Mouse (Mus musculus): ENCODE results near the gene Prrc2b. TPM values are rescaled to one million over a fixed set of nuclear protein-coding genes. Genes with fewer than 3 reads are reported as not detected.

Gene Prrc2b
- polyA plus RNA-seq, 1 experiment from 2014 or later: 61.6 TPM

DNA sequence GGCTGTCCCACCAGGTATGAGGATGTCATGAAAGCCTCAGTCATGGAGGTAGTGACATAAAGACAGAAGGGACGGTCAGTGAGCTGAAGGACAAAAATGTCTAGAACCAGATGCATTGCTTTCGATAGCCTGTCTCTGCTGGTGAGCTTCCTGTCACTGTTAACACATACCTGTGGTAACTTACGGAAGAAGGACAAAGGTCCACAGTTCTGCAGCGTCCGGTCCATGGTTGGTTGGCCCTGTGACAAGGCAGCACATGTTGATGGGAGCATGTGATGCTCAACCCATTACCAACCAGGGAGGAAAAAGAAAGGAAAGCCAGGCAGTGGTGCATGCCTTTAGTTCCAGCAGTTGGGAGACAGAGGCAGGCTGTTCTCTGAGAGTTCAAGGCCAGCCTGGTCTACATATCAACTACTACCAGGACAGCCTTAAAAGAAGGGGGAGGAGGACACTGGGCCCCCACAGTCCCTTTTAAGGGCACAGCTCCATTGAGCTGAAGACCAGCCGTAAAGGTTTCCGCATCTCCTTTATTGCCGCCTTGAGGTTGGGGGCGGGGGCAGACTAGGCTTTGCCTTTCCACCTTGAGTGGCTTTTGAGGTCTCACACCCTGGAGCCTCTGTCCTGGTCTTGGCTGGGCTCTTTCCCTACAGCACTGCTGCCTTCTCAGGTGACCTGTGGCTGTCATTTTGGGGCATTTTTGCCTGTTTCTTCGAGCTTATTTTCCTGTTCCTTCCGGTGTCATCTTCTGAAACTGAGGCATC lies 14.3 kb downstream of the Prrc2b start:
- WGBS: 73% methylated on average over 11 of the region's 11 CpGs
- H3K27ac ChIP-seq (replicated peaks): peak overlapping the region; percentile 49; the same call in 1 of the 2 replicates
- no peak for ATAC-seq (ENCODE audit: low read depth)

DNA sequence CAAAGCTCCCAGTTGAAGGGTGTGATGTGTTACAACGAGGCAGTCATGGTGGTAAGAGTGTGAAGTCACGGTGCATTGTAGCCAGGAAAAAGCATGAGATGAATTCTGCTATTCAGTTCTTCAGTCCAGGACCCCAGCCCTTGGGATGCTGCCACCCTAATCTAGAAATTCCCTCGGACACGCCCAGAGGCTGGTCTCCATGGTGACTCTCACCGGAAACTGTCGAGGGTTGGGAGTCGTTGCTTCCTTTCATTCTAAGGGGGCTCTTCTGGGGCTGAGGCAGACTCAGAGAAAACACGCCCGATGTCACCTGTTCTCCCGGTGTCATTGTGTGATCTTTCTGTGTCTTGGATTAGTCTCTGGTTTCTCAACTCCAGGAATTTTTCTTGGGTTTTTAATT lies 15.7 kb downstream of the Prrc2b start:
- H3K4me3 ChIP-seq: peak overlapping the region; percentile 3; the same call in 1 of the 2 replicates
- no peak for ATAC-seq (ENCODE audit: low read depth)
- H3K9ac ChIP-seq: peak overlapping the region; percentile 54
- H3K4me1 ChIP-seq (replicated peaks): peaks cover 83% of the 10 kb centered on the region
- peak overlapping the region; percentile 46 for H3K4me2 ChIP-seq
- no peaks in the 10 kb centered on the region for H3K27me3 ChIP-seq
- H3K36me3 ChIP-seq: no peaks in the 10 kb centered on the region
- H3K27ac ChIP-seq (replicated peaks): peak overlapping the region; percentile 93
- WGBS: 1% methylated on average over 10 of the region's 10 CpGs
- no peaks in the 10 kb centered on the region for H3K9me3 ChIP-seq

More for the DNA sequence above, 14.3 kb downstream of the Prrc2b start:
- H3K27me3 ChIP-seq: no peaks in the 10 kb centered on the region
- H3K9me3 ChIP-seq: no peaks in the 10 kb centered on the region
- no peak overlapping the region for H3K4me2 ChIP-seq
- H3K36me3 ChIP-seq: no peaks in the 10 kb centered on the region
- no peak overlapping the region for H3K4me3 ChIP-seq
- no peak overlapping the region for H3K9ac ChIP-seq
- H3K4me1 ChIP-seq (replicated peaks): peaks cover 77% of the 10 kb centered on the region

DNA sequence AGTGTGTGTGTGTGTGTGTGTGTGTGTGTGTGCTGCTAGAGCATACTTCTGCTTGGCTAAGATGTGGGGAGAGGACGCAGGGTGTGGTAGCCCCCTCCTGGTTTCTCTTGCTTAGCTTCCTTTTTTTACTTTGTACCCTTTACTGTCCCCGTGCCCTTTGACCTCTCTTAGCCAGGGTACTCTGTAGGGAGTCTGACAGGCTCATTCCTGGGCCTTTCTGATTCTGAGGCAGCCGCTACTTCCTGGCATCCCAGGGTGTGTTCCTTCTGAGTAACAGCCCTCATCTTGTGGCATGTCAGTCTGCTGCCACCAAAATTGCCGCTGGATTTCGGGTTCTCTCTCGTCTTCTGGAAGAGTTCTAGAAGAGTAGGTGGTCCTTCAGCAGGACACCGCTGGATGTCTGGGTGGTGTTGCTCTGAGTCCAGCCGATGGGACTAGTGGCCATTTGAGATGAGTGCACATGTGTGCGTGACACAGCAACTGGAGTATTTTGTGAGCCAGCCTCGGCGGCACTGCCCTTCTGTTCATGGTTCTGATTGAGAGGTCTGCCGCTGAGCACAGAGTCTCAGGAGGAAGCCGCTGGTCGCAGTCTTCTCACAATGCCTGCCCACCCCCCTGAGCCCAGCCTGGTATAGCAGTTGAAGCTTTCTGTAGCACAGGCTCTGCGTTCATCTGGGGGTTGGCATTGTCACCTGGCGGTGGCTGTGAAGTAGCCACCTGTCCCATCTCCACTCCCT lies 16.3 kb downstream of the Prrc2b start:
- Histone ChIP-seq H3K4me1 (replicated peaks) (peaks cover 87% of the 10 kb centered on the region), H3K36me3 (no peaks in the 10 kb centered on the region), H3K27me3 (no peaks in the 10 kb centered on the region), H3K9me3 (no peaks in the 10 kb centered on the region), H3K27ac (replicated peaks) (peak overlapping the region; percentile 93), H3K4me3 (peak overlapping the region; percentile 3; the same call in 1 of the 2 replicates), H3K9ac (peak overlapping the region; percentile 54), H3K4me2 (peak overlapping the region; percentile 46)
- WGBS: 10% methylated on average over 16 of the region's 16 CpGs
- ATAC-seq (ENCODE audit: low read depth): peak; percentile 24

DNA sequence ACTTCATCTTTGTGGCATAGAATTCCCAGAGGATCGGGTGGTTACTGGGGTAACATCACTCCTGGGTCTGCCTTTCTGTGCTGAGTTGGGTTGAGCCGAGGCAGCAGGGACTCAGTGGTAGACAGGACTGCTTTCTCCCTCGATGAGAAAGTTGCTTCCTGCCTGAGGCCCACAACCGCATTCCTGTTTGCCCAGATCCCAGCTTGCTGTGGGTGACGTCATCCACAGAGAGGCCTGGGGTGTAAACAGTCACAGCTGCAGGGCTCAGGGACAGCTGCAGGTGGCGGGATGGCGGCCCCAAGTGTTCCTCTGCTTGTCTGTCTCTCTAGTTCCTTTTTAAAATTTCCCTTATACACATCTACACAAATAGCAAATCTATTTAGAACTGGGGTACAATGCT lies 16.9 kb downstream of the Prrc2b start:
- Histone ChIP-seq H3K36me3 (no peaks in the 10 kb centered on the region), H3K4me1 (replicated peaks) (peaks cover 89% of the 10 kb centered on the region), H3K4me3 (peak overlapping the region; percentile 3; the same call in 1 of the 2 replicates), H3K27ac (replicated peaks) (peak overlapping the region; percentile 93), H3K9me3 (no peaks in the 10 kb centered on the region), H3K4me2 (peak overlapping the region; percentile 46), H3K9ac (peak overlapping the region; percentile 54), H3K27me3 (no peaks in the 10 kb centered on the region)
- ATAC-seq (ENCODE audit: low read depth): peak; percentile 63
- 2% methylated on average over 7 of the region's 7 CpGs for WGBS

DNA sequence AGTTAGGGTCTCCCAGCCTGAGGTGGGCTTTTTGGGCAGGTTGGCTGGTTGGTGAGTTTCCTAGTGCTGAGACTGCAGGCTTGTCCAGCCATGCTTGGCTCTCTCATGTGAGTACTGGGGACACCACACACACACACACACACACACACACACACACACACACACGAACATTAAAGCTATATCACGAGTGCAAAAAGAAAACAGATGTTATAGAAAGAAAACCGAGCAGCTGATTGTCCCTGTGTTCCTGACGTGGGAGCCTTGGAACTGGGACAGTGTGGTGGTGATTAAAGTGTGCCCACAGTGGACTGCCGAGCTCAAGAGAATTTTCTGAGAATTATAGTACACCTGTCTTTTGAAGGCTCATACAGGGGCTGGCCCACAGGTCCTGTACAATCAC lies 18.4 kb downstream of the Prrc2b start:
- no peak for ATAC-seq (ENCODE audit: low read depth)
- Histone ChIP-seq H3K4me2 (no peak overlapping the region), H3K9ac (peak overlapping the region; percentile 41; the same call in 1 of the 2 replicates), H3K9me3 (no peaks in the 10 kb centered on the region), H3K4me1 (replicated peaks) (peaks cover 93% of the 10 kb centered on the region), H3K4me3 (no peak overlapping the region), H3K27ac (replicated peaks) (no peak overlapping the region), H3K27me3 (no peaks in the 10 kb centered on the region), H3K36me3 (no peaks in the 10 kb centered on the region)
- WGBS: 76% methylated on average over 5 of the region's 5 CpGs

DNA sequence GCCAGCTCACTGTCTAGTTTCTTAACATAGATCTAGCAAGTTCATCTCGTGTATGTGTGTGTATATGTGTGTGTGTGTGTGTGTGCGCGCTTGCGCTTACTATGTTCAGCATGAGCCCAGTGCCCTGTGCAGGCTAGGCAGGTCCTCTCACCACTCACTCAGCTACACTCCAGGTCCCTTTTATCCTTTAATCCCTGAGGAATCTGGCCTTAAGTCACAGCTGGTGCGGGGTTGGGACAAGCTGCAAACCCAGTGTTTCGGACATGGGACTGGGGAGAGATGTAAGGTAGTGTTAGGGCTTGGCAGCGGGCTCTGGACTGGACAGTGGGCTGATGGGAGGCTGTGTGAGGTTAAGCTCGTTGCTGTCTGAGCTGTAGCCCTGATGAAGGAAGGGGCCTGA lies 19.1 kb downstream of the Prrc2b start:
- Histone ChIP-seq H3K9ac (no peak overlapping the region), H3K9me3 (no peaks in the 10 kb centered on the region), H3K36me3 (no peaks in the 10 kb centered on the region), H3K27me3 (no peaks in the 10 kb centered on the region), H3K4me1 (replicated peaks) (peaks cover 93% of the 10 kb centered on the region), H3K27ac (replicated peaks) (0 out of 2 replicates have a peak overlapping the region, but pooled peaks have one; percentile 18), H3K4me3 (no peak overlapping the region), H3K4me2 (no peak overlapping the region)
- 84% methylated on average over 8 of the region's 8 CpGs for WGBS
- ATAC-seq (ENCODE audit: low read depth): no peak

DNA sequence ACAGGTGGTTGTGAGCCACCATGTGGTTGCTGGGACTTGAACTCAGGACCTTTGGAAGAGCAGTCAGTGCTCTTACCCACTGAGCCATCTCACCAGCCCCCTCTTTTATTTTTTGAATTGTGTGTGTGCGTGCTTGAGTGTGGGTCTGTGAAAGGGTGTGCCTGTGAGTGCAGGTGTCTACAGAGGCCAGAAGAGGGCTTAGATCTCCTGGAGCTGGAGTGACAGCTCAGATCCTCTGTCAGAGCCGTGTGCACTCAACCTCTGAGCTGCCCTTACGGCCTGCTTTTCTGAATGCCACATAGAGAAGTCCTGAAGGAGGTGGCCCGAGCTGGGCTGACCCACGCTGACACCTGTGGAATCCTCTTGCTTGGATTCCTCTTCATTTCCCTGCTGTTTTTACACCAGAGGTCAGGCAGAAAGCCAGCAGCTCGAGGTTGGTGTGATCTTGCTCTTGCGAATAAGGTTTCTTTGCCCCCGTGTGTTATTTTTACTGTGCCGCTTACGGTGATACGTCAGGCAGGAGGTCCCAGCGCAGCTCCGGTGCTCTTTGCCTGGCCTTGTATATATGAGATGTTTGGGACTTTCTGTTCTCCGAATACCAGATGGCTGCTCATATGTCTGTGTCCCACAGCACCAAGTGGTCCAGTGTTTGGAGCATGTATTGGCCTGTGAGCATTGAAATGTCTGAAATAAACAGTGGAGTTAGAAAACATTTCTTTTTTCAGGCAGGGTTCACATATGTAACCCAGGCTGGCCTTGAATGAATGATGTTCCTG lies 21.0 kb downstream of the Prrc2b start:
- WGBS: 72% methylated on average over 14 of the region's 14 CpGs
- Histone ChIP-seq H3K4me1 (replicated peaks) (peaks cover 94% of the 10 kb centered on the region), H3K36me3 (no peaks in the 10 kb centered on the region), H3K4me2 (no peak overlapping the region), H3K4me3 (no peak overlapping the region), H3K9ac (no peak overlapping the region), H3K27me3 (no peaks in the 10 kb centered on the region), H3K27ac (replicated peaks) (no peak overlapping the region; the same call in 1 of the 2 replicates), H3K9me3 (no peaks in the 10 kb centered on the region)
- ATAC-seq (ENCODE audit: low read depth): no peak

DNA sequence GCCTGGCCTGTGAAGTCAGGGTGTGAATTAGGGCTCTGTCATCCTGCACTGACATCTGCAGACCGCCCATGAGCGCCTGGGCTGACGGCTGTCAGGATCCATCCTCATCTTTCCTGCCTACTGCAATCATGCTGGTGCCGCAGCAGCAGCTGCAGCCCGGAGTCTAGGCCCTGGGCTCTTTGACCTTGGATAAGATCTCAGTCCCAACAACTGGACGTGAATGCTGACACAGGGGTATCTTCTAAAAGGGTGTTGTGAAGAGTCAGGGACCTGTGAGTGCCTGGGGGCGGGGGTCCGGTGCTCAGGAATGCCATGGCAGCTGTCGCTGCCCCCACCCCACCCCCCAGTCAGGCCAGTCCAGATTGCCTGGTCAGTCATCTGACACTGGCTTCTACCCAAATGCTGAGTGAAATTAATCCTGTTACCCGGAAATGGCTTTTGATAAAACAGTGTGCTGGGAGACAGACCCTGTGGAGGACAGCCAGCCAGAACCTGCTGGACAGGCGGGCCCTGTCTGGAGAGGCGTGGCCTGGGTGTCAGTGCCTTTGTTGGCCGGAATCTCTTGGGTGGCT lies 23.4 kb downstream of the Prrc2b start:
- Histone ChIP-seq H3K27ac (replicated peaks) (peak overlapping the region; percentile 94), H3K9me3 (no peaks in the 10 kb centered on the region), H3K4me1 (replicated peaks) (peaks cover 94% of the 10 kb centered on the region), H3K4me3 (0 out of 2 replicates have a peak overlapping the region, but pooled peaks have one; percentile 2), H3K36me3 (no peaks in the 10 kb centered on the region), H3K9ac (peak overlapping the region; percentile 65), H3K4me2 (peak overlapping the region; percentile 42), H3K27me3 (no peaks in the 10 kb centered on the region)
- ATAC-seq (ENCODE audit: low read depth): peak; percentile 75
- WGBS: 8% methylated on average over 13 of the region's 13 CpGs

DNA sequence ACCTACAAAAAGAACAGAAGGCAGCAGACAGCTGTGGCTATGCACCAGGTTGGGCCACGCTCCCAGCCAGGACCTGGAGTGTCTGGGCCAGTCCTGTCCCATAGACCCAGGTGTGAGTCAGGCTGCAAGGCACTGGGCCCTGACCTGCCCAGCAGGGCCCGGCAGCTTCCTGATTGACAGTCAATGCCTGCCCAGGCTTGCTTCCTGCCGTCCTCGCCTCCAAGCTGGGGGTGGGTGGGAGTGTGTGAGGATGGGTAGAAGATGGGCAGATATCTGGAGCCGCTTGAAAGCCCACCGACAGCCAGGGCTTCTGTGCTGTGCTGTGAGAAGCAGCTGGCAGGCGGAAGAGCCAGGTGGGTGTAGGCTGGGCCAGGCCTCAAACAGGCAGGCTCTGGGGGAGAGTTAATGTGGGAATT lies 24.2 kb downstream of the Prrc2b start:
- whole genome bisulfite sequencing: 18% methylated on average over 7 of the region's 7 CpGs
- no peaks in the 10 kb centered on the region for H3K27me3 ChIP-seq
- peak overlapping the region; percentile 94 for H3K27ac ChIP-seq (replicated peaks)
- H3K9ac ChIP-seq: peak overlapping the region; percentile 65
- no peaks in the 10 kb centered on the region for H3K36me3 ChIP-seq
- peaks cover 92% of the 10 kb centered on the region for H3K4me1 ChIP-seq (replicated peaks)
- H3K4me2 ChIP-seq: peak overlapping the region; percentile 42
- no peak overlapping the region for H3K4me3 ChIP-seq
- peak; percentile 55 for ATAC-seq (ENCODE audit: low read depth)
- no peaks in the 10 kb centered on the region for H3K9me3 ChIP-seq

DNA sequence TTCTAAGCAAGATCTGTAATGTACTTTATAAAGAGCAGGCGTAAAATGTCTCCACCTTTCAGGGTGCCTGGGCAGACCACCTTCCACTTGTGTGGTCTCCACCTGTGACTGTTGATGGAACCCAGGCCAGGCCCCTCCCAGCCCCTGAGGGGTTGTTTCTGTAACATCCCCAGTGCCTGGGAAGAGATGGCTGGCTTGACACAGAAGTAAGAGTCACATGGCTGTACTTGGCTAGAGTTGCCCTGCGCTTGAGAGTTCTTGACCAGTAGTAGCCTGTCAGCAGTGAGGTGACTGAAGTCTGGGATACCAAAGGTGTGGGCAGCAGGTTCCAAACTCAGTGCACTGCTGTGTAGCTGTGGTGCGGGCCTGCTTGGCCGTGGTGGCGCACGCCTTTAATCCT lies 24.6 kb downstream of the Prrc2b start:
- no peaks in the 10 kb centered on the region for H3K36me3 ChIP-seq
- 90% methylated on average over 6 of the region's 6 CpGs for WGBS
- ATAC-seq (ENCODE audit: low read depth): 0 out of 2 replicates have a peak, but pooled peaks have one; percentile 2

DNA sequence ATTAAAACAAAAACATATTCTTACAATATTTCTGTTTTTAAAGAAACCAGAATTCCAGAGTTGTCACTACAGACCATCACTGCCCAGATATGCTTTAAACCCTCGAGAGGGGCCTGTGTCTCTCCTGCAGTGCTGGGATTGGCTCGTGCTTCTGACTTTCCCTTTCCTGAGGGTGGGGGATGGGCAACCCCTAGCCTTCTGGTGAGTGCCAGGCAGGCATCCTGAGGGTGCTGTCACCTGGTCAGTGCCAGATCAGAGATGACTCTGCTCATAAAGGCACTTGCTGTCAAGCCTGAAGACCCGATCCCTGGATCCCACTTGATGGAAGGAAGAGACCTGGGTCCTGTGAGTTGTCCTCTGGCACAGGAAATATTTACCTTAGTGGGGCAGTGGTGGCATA lies 26.0 kb downstream of the Prrc2b start:
- H3K4me3 ChIP-seq: no peak overlapping the region
- no peaks in the 10 kb centered on the region for H3K36me3 ChIP-seq
- H3K27ac ChIP-seq (replicated peaks): 0 out of 2 replicates have a peak overlapping the region, but pooled peaks have one; percentile 43
- peaks cover 93% of the 10 kb centered on the region for H3K4me1 ChIP-seq (replicated peaks)
- no peak overlapping the region for H3K4me2 ChIP-seq
- H3K9ac ChIP-seq: 0 out of 2 replicates have a peak overlapping the region, but pooled peaks have one; percentile 14
- 39% methylated on average over 3 of the region's 3 CpGs for whole genome bisulfite sequencing
- no peak for ATAC-seq (ENCODE audit: low read depth)
- no peaks in the 10 kb centered on the region for H3K27me3 ChIP-seq
- H3K9me3 ChIP-seq: no peaks in the 10 kb centered on the region

More for the DNA sequence above, 24.6 kb downstream of the Prrc2b start:
- H3K4me1 ChIP-seq (replicated peaks): peaks cover 92% of the 10 kb centered on the region
- peak overlapping the region; percentile 42; the same call in 1 of the 2 replicates for H3K4me2 ChIP-seq
- no peaks in the 10 kb centered on the region for H3K9me3 ChIP-seq
- peak overlapping the region; percentile 65 for H3K9ac ChIP-seq
- no peaks in the 10 kb centered on the region for H3K27me3 ChIP-seq
- H3K4me3 ChIP-seq: no peak overlapping the region
- H3K27ac ChIP-seq (replicated peaks): peak overlapping the region; percentile 94

All from neural tube, embryonic 13.5 days (tissue).